Mouse (Mus musculus): ENCODE data around the gene Nat14. TPM values are rescaled to one million over a fixed set of nuclear protein-coding genes. Genes with fewer than 3 reads are reported as not detected.

Gene Nat14
- total RNA-seq, 2 experiments from 2014 or later: 70.1 to 72.6 TPM

Other genes starting within 250 kb of the Nat14 start
- 100 to 1,000 TPM; 111 to 114 TPM for gene Hspbp1, start 237.0 kb upstream of the Nat14 start, total RNA-seq (2021)
- 100 to 1,000 TPM; 312 to 319 TPM for gene Brsk1, start 231.4 kb upstream of the Nat14 start, total RNA-seq (2021)
- gene Tmem150b, start 196.8 kb upstream of the Nat14 start, total RNA-seq (2021): not detected
- 10 to 100 TPM; 39.5 to 42.0 TPM for gene Kmt5c, start 181.9 kb upstream of the Nat14 start, total RNA-seq (2021)
- 1 to 10 TPM; 6.9 to 8.7 TPM for gene Cox6b2, start 168.9 kb upstream of the Nat14 start, total RNA-seq (2021)
- not detected for gene Fam71e2, start 150.7 kb upstream of the Nat14 start, total RNA-seq (2021)
- gene Il11, start 139.2 kb upstream of the Nat14 start, total RNA-seq (2021): 1 to 10 TPM in 1 of 2 experiments, under 1 TPM in 1; 0.73 to 1.1 TPM
- not detected for gene Tmem190, start 139.1 kb upstream of the Nat14 start, total RNA-seq (2021)
- 1 to 10 TPM; 4.1 to 5.2 TPM for gene Tmem238, start 132.4 kb upstream of the Nat14 start, total RNA-seq (2021)
- 100 to 1,000 TPM; 484 to 532 TPM for gene Rpl28, start 129.2 kb upstream of the Nat14 start, total RNA-seq (2021)
- 100 to 1,000 TPM; 145 to 159 TPM for gene Ube2s, start 109.4 kb upstream of the Nat14 start, total RNA-seq (2021)
- gene Shisa7, start 77.3 kb upstream of the Nat14 start, total RNA-seq (2021): 100 to 1,000 TPM; 104 to 111 TPM
- 1 to 10 TPM; 2.0 to 3.4 TPM for gene Isoc2b, start 51.8 kb upstream of the Nat14 start, total RNA-seq (2021)
- 1 to 10 TPM; 6.4 to 6.8 TPM for gene Isoc2a, start 44.9 kb upstream of the Nat14 start, total RNA-seq (2021)
- under 1 TPM; 0.26 to 0.36 TPM for gene Gm36210, start 15.5 kb upstream of the Nat14 start, total RNA-seq (2021)
- gene Zfp628, start 6.8 kb upstream of the Nat14 start, total RNA-seq (2021): 10 to 100 TPM; 15.2 to 15.3 TPM
- 1 to 10 TPM; 2.4 to 2.6 TPM for gene Ssc5d, start 3.8 kb downstream of the Nat14 start, total RNA-seq (2021)
- gene Sbk2, start 42.4 kb downstream of the Nat14 start, total RNA-seq (2021): not detected
- under 1 TPM; 0.24 to 0.32 TPM for gene Sbk3, start 49.1 kb downstream of the Nat14 start, total RNA-seq (2021)
- gene Zfp579, start 74.1 kb downstream of the Nat14 start, total RNA-seq (2021): 10 to 100 TPM; 29.7 to 33.6 TPM
- gene Zfp524, start 92.4 kb downstream of the Nat14 start, total RNA-seq (2021): 1 to 10 TPM; 4.0 to 4.4 TPM
- gene Fiz1, start 92.7 kb downstream of the Nat14 start, total RNA-seq (2021): 10 to 100 TPM; 22.0 to 23.7 TPM
- not detected for gene Gm44973, start 93.5 kb downstream of the Nat14 start, total RNA-seq (2021)
- 10 to 100 TPM; 35.4 to 36.5 TPM for gene Zfp865, start 98.3 kb downstream of the Nat14 start, total RNA-seq (2021)
- 10 to 100 TPM; 59.7 to 59.9 TPM for gene Ccdc106, start 98.5 kb downstream of the Nat14 start, total RNA-seq (2021)
- not detected for gene 4632433K11Rik, start 112.1 kb downstream of the Nat14 start, total RNA-seq (2021)
- 1 to 10 TPM; 4.1 to 4.8 TPM for gene Zfp784, start 116.4 kb downstream of the Nat14 start, total RNA-seq (2021)
- gene Zfp580, start 129.5 kb downstream of the Nat14 start, total RNA-seq (2021): 10 to 100 TPM; 68.9 to 71.0 TPM
- gene U2af2, start 140.1 kb downstream of the Nat14 start, total RNA-seq (2021): 100 to 1,000 TPM; 170 to 172 TPM
- gene Epn1, start 158.2 kb downstream of the Nat14 start, total RNA-seq (2021): 100 to 1,000 TPM; 387 to 408 TPM
- not detected for gene Rfpl4, start 194.9 kb downstream of the Nat14 start, total RNA-seq (2021)
- gene Rasl2-9, start 203.9 kb downstream of the Nat14 start, total RNA-seq (2021): under 1 TPM in 1 of 2 experiments, not detected in 1; 0.71 TPM
- gene Vmn1r55, start 227.6 kb downstream of the Nat14 start, total RNA-seq (2021): not detected